Mouse (Mus musculus): Measurements from ENCODE around the gene Taar7f.
"Not testable (repeated sequence)": the region's sequence is repeated elsewhere in the genome, so short reads cannot be mapped to it uniquely, and the experiment has no call there.

Gene Taar7f

DNA sequence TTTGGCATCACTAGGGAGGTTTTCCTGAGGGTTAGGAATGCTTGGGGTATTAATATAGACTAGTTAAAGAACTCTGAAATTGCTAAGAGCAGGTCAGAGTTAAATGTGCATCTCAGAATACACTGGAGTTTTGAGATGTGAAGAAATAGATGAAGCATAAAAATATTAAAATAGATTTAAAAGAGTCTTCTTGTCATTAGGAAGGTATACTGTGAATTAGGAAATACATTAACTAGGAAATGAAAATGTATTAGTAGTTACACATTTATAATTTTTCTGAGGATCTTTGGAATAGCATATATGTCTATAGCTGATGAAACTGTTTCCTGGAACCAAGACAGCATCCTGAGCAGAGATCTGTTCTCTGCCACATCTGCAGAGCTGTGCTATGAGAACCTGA is at the start of gene Taar7f:
Gene Taar7f (plus strand): TSS at position 301 of the 400 bp plus-strand sequence.
- no peak for DNase-seq (ENCODE audit: low spot score)

DNA sequence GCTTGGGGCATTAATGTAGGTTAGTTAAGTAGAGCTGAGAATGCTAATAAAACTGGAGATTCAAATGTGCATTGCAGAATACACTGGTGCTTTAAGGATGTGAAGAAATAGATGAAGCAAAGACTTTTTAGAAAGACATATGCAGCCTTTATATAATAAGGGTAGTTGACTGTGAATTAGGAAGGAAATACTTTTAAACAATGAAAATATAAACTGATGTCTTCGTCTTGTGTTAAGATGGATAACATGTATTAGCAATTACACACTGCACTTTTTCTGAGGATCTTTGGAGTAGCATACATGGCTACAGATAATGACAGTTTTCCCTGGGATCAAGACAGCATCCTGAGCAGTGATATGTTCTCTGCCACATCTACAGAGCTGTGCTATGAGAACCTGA is 49.7 kb upstream of the Taar7f start, which contains the start of gene Taar7b:
Gene Taar7b (plus strand): TSS at position 301 of the 400 bp plus-strand sequence.
- no peak for DNase-seq (ENCODE audit: low spot score)

DNA sequence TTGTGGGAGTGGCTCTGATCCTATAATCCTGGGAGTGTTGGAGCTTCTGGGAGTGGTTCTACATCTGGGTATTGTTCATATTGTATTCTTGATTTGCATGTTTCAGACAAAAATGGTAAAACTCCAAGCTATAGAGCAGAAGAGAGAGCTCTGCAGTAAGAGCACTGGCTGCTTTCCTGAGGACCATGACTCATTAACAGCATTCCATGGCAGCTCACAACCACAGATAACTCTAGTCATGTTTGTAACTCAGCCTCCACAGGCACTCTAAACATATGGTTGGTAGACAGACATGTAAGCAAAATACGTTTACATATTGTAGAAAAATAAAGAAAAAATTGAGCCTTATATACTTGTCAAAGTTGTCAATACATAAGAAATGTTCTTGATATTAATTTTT is 42.9 kb upstream of the Taar7f start:
- DNase-seq (ENCODE audit: low spot score) = no peak

- no peak for DNase-seq (ENCODE audit: low spot score)
These were observed 42.3 kb upstream of the Taar7f start for GRCm38 (mm10) chr10:24007034-24007433.

DNA sequence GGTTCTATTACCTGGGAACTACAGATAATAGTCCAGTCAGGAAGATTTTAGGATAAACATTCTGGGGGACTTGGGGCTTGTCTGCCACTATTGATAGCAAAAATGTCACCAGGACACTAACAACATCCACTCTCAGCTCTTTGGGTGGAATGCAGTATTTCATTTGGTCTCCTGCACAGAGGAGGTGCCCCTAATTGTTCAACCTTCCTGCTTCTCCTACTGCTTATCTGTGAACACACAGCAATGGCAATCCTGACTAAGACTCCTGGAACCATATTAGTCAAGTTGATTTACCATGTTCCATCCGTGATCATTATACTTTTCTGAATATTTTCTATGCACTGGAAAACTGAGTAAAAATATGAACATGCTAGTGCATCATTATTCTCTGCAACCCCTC is 41.2 kb upstream of the Taar7f start:
- DNase-seq (ENCODE audit: low spot score) = no peak

GRCm38 (mm10) chr10:24026922-24027321 is 22.4 kb upstream of the Taar7f start, which contains the start of gene Taar7d:
Gene Taar7d, plus strand, starts transcription at chr10:24027222.
- no peak for DNase-seq (ENCODE audit: low spot score)

DNA sequence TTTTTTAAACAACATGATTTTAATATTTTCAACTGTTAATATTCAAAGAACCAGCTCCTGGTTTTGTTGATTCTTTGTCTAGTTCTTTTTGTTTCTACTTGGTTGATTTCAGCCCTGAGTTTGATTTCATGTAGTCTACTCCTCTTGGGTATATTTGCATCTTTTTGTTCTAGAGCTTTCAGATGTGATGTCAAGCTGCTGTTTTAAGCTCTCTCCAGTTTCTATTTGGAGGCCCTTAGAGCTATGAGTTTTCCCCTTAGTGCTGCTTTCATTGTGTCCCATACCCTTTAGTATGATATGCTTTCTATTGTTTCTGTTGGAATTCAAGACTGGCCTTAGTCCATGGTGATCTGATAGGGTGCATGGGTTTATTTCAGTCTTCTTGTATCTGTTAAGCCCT is 18.0 kb upstream of the Taar7f start:
- DNase-seq (ENCODE audit: low spot score) = no peak

GRCm38 (mm10) chr10:24037314-24037713 is 12.0 kb upstream of the Taar7f start, which contains the start of gene Taar7e:
Gene Taar7e, plus strand, starts transcription at chr10:24037614.
- DNase-seq (ENCODE audit: low spot score) = no peak

GRCm38 (mm10) chr10:24040120-24040869 is 9.0 kb upstream of the Taar7f start:
- no peak for DNase-seq (ENCODE audit: low spot score)

DNA sequence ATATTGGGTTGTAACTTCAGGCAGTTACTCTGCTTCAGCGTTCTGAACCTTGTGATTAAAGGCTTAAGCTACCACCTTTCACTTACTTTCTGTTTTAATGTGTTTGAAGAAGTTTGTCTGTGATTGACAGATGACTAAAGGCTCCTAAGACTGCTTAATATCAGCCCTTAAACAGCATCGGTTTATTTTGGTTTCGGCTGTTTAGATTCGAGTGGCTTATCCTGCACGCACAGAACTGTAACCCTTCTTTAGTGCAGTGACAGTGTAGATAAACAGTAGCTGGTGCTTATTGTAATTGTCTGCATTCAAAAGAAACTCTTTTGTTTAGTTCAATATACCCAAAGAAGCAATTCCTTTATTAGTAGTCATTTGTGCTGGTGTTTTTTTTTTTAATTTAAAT is 2.7 kb downstream of the Taar7f start:
- no peak for DNase-seq (ENCODE audit: low spot score)

DNA sequence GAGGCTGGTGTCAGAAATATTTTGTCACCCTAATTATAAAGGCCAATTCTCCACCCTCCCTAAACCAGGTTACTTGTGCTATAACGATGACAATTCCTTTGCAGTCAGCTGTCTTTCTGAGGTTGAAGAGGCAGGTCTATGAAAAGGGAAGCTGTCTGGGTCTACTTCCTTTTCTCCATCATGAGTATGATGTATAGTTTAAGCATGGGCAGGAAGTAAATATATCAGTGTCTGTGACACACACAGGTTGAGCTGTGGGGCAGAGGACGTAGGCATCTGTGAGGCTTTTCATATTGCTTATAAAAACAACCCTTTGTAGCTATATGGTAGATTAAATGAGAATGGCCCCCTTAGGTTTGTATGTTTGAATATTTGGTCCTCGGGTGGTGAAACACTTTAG is 9.7 kb downstream of the Taar7f start:
- no peak for DNase-seq (ENCODE audit: low spot score)

DNA sequence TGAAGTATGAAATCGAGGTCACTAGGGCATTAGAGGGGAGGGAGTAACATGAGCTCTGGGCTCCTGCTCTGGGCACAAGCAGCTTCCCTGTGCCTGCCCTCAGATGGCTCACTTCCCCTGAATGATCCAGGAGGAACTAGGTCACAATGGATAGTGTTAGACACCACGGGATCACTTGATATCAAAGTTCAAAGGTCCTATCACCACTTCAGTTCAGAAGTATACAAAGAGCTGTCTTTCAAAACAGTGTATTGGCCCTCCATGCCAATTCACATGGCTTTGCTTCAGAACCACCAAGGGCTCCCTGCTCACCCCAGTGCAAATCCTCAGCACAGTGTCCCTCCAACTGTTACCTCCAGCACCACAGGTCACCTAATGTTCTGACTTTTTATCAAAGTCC is 25.4 kb downstream of the Taar7f start:
- not testable (repeated sequence) for DNase-seq (ENCODE audit: low spot score)

GRCm38 (mm10) chr10:24076200-24076599 is 26.9 kb downstream of the Taar7f start, which contains the start of gene Taar8a:
Gene Taar8a, plus strand, starts transcription at chr10:24076500.
- not testable (repeated sequence) for DNase-seq (ENCODE audit: low spot score)

DNA sequence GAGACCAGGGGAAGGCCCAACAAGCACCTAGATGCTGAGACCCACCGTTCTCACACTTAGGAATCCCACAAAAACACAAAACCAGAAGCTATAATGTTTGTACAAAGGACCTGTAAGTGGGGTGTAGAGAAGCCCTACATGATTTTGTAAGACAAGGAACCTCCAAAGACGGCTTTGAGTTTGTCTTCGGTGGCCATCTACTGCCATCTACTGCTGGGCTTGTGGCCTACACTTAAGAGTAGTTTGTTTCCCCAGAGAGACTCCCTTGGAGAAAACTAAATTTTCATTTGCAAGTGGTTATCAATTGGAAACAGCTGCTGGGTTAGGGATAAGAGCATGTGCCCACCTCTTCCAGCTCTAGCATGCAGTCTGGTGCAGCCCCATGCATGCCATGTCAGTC is 30.9 kb downstream of the Taar7f start:
- DNase-seq (ENCODE audit: low spot score) = peak; percentile 30

- DNase-seq (ENCODE audit: low spot score) = no peak
These were observed 36.6 kb downstream of the Taar7f start for GRCm38 (mm10) chr10:24085936-24086335.

- DNase-seq (ENCODE audit: low spot score) = no peak
These were observed 37.2 kb downstream of the Taar7f start for GRCm38 (mm10) chr10:24086555-24086954.

DNA sequence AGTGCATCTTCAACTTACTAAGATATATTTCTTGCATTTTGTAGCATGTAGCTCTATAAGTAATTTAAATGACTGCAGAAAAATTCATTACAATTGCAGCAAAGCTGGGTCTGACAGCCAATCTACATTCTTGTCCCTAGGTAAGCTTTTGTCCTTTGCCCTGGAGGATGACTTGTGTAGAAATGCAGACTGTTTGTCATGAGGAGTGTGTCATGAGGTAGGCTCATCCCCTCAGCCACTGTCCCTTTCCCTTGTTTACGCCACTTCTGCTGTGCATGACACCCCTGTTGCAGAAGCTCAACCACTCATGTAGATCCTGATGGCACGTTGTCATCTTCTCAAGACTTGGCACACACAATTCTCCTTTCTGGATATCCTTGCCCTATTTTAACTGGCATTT is 37.9 kb downstream of the Taar7f start:
- no peak for DNase-seq (ENCODE audit: low spot score)

DNA sequence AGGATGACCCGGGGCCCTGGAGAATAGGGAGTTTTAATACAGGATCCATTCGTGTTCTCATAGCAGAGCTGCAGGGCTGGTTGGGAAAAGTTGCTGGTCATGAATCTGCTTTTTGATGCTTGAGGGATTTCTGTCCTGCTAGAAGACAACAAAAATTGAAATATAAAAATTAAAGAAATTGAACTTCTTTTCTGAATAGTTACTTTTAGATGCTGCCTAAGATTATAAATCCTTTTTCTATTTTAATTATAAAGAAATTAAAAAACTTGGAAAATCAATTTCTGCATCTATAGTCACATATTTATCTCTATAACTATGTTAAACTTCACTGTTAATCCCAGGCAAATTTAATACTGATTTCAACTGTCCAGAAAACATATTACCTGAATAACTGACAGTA is 42.9 kb downstream of the Taar7f start, which contains the start of gene Taar8b:
Gene Taar8b (minus strand): TSS at position 101 of the 400 bp plus-strand sequence.
- no peak for DNase-seq (ENCODE audit: low spot score)

DNA sequence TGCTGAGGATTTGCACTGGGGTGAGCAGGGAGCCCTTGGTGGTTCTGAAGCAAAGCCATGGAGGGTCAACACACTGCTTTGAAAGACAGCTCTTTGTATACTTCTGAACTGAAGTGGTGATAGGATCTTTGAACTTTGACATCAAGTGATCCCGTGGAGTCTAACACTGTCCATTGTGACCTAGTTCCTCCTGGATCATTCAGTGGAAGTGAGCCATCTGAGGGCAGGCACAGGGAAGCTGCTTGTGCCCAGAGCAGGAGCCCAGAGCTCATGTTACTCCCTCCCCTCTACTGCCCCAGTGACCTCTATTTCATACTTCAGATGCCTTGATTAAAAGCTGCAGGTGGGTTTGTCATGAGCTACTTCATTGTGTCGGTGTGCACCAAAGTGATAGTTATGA is 47.7 kb downstream of the Taar7f start:
- not testable (repeated sequence) for DNase-seq (ENCODE audit: low spot score)

All from ovary, postnatal 36 days (tissue).